Mouse (Mus musculus) heart, adult 2 months (tissue): ENCODE results near the gene C1qtnf5.

Experiments used
- CTCF ChIP-seq: fragments of 200-600 bp; IDR thresholded peaks from 2 replicates; pipeline ENCODE4 v1.8.1; 2022; ENCODE audit warnings: antibody characterized with exemption, mild to moderate bottlenecking, moderate library complexity
- EP300 ChIP-seq: fragments of 200-500 bp; IDR thresholded peaks from 2 replicates; pipeline ENCODE4 v1.6.1; 2011; ENCODE audit warnings: low read depth, low read length, control low read depth; ENCODE audit not compliant: insufficient read depth
- POLR2A ChIP-seq: fragments of 200-500 bp; IDR thresholded peaks from 2 replicates; pipeline ENCODE4 v1.6.1; 2011; ENCODE audit warnings: mild to moderate bottlenecking, low read depth, low read length, control low read depth; ENCODE audit not compliant: insufficient read depth

DNA sequence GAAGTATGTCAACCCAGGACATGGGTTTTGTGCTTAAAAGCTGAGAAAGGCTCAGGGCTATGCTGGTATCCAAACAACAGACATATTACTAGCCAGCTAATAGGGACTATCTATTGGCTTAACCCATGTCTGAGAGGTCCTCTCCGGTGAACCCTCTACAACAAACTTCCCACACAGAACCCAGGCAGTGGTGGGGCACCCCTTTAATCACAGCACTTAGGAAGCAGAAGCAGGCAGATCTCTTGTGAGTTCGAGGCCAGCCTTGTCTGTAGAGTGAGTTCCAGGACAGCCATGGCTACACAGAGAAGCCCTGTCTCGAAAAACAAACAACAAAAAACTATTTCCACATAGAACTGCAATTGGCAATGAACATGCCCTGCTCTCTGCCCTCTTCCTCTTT is 19.7 kb downstream of the C1qtnf5 start:
- TF ChIP-seq POLR2A (no peak), CTCF (no peak), EP300 (no peak)
